Mouse (Mus musculus) midbrain, postnatal 0 days (tissue): ENCODE data around the gene Mapkap1. TPM values are rescaled to one million over a fixed set of nuclear protein-coding genes. Genes with fewer than 3 reads are reported as not detected.

Experiments
- ATAC-seq: fragments of 200-750 bp; cut with Nextera tagmentation; 2 replicates; pipeline ENCODE4 v1.8.0; 2017; ENCODE audit warnings: moderate number of reproducible peaks, mild to moderate bottlenecking, moderate TSS enrichment, moderate library complexity; ENCODE audit not compliant: low FRiP score
- DNase-seq: peaks from one replicate; pipeline ENCODE4 v3.0.0-alpha.2; 2015; ENCODE audit warnings: low spot score
- H3K27ac ChIP-seq: fragments of 300-500 bp; sonication (generic); 2 replicates; pipeline ENCODE4 v1.5.1; 2014; ENCODE audit warnings: low read depth, mild to moderate bottlenecking, low read length, mixed read lengths
- H3K27me3 ChIP-seq: fragments of 300-500 bp; sonication (generic); 2 replicates; pipeline ENCODE4 v1.6.1; 2014; ENCODE audit warnings: low read length, control low read depth, mixed read lengths; ENCODE audit not compliant: insufficient read depth
- H3K36me3 ChIP-seq: fragments of 300-500 bp; sonication (generic); 2 replicates; pipeline ENCODE4 v1.6.1; 2014; ENCODE audit warnings: low read length, control low read depth, mixed read lengths; ENCODE audit not compliant: insufficient read depth
- H3K4me1 ChIP-seq: fragments of 300-500 bp; sonication (generic); 2 replicates; pipeline ENCODE4 v1.6.1; 2014; ENCODE audit warnings: mild to moderate bottlenecking, control low read depth, antibody characterized with exemption, low read length, mixed read lengths; ENCODE audit not compliant: insufficient read depth
- H3K4me2 ChIP-seq: fragments of 300-500 bp; sonication (generic); 2 replicates; pipeline ENCODE4 v1.6.1; 2014; ENCODE audit warnings: low read depth, mild to moderate bottlenecking, low read length, mixed read lengths; ENCODE audit not compliant: poor library complexity, severe bottlenecking
- H3K4me3 ChIP-seq: fragments of 300-500 bp; sonication (generic); 2 replicates; pipeline ENCODE4 v1.5.1; 2014; ENCODE audit warnings: low read depth, mild to moderate bottlenecking, low read length, moderate library complexity
- H3K9ac ChIP-seq: fragments of 300-500 bp; sonication (generic); replicated peaks from 2 replicates; pipeline ENCODE4 v1.6.1; 2014; ENCODE audit warnings: mild to moderate bottlenecking, low read length, moderate library complexity, mixed read lengths; ENCODE audit not compliant: poor library complexity, severe bottlenecking
- H3K9me3 ChIP-seq: fragments of 300-500 bp; sonication (generic); 2 replicates; pipeline ENCODE4 v1.6.1; 2016; ENCODE audit warnings: low read length, control low read depth
- CTCF ChIP-seq: IDR thresholded peaks from 2 replicates; pipeline ENCODE4 v1.5.1; 2016; ENCODE audit warnings: antibody characterized with exemption, mild to moderate bottlenecking
- WGBS: fragments of 180-500 bp; shearing (Covaris S2); extraction: QIAGEN DNeasy Blood & Tissue Kit; methylation state at CpG from one replicate; pipeline ENCODE4 v1.1.7; 2014; 5-methylcytosine and 5-hydroxymethylcytosine counted together
- polyA plus RNA-seq: library from polyadenylated mRNA; unstranded; fragments of >200 nt; fragmentation: Nextera tagmentation; extraction: Ambion mirVana; gene quantifications from 2 replicates; pipeline ENCODE4 v1.2.1, GENCODE M21; 2015
- total RNA-seq: library from RNA; depleted of rRNA; stranded (reverse); fragments of >200 nt; gene quantifications from 2 replicates; pipeline ENCODE4 v1.2.3, GENCODE M21; 2014

Mapkap1 gene
- total and polyA plus RNA-seq, 2 experiments from 2014 or later, result 83.0 to 101 TPM

DNA sequence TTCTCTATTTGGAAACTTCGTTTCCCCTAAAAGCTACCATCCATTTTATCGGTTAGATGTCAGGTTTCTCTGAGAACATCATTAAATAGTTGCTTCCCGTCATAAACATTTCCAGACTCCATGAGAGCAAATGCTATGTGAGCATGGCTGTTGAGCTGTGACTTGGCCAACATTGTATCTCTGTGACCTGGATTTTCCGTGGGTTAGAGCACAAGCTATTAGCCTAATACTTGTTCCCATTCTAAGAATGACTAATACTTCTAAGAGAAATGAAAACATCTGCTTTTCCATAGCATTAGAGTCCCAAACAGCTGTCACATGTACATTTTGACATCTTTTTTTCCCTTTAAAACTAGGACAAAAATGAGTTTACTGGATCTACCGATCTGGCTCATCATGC lies 142.4 kb downstream of the Mapkap1 start:
- Histone ChIP-seq H3K36me3 (no peaks in the 10 kb centered on the region), H3K27ac (no peak overlapping the region), H3K4me2 (no peak overlapping the region), H3K9me3 (no peaks in the 10 kb centered on the region), H3K9ac (no peak overlapping the region), H3K4me3 (no peak overlapping the region), H3K27me3 (no peaks in the 10 kb centered on the region), H3K4me1 (no peaks in the 10 kb centered on the region; the same call in 1 of the 2 replicates)
- ATAC-seq, result no peak
- DNase-seq, result no peak
- no peak for TF ChIP-seq CTCF
- 83% methylated on average over 5 of the region's 5 CpGs for WGBS

DNA sequence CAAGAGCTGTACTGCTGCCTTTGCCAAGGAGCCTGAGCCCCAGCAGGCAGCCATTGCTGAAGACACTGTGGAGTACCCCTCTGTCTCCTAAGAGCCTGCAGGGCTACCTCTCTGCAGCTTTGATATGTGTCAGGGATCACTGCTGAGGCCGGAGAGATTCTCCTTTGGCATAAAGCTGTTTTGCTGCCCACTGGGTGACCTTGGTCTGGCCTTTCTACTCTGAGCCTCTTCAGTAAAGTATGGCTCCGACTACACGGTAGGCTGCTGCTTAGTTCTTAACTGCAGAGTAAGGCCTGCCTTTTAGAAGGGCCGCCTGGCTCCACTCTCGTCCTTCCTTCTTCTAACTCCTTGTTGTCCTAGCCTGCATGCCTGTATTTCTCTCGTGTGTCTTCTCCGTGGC lies 142.9 kb downstream of the Mapkap1 start:
- Histone ChIP-seq H3K9me3 (no peaks in the 10 kb centered on the region), H3K4me2 (no peak overlapping the region), H3K9ac (no peak overlapping the region), H3K27ac (no peak overlapping the region), H3K4me3 (no peak overlapping the region), H3K4me1 (no peaks in the 10 kb centered on the region; the same call in 1 of the 2 replicates), H3K36me3 (no peaks in the 10 kb centered on the region), H3K27me3 (no peaks in the 10 kb centered on the region)
- no peak for TF ChIP-seq CTCF
- DNase-seq, result no peak
- WGBS, result 58% methylated on average over 7 of the region's 7 CpGs
- no peak for ATAC-seq

DNA sequence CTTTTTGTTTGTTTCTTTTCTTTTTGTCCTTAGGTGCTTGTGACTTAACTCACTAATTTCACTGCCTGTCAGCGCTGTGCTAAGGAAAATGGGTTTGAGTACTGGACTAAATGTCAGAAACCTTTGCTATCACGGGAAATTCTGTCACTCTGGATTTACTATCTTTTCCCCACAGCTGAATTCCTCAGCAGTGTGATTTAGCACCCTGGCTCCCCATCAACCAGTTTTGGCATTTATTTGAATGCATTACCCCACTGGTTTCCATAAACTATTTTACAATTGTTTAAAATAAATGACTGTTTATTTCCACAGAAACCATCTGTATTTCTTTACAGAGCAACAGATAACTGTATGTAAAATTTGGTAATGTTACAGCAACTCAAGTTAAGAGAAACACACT lies 146.2 kb downstream of the Mapkap1 start:
- WGBS, result 70% methylated on average over 2 of the region's 2 CpGs
- DNase-seq (no peak), ATAC-seq (no peak)
- Histone ChIP-seq H3K27ac (no peak overlapping the region), H3K27me3 (no peaks in the 10 kb centered on the region), H3K36me3 (no peaks in the 10 kb centered on the region), H3K4me3 (no peak overlapping the region), H3K4me2 (no peak overlapping the region), H3K9ac (no peak overlapping the region), H3K4me1 (no peaks in the 10 kb centered on the region; the same call in 1 of the 2 replicates), H3K9me3 (no peaks in the 10 kb centered on the region)
- no peak for TF ChIP-seq CTCF

DNA sequence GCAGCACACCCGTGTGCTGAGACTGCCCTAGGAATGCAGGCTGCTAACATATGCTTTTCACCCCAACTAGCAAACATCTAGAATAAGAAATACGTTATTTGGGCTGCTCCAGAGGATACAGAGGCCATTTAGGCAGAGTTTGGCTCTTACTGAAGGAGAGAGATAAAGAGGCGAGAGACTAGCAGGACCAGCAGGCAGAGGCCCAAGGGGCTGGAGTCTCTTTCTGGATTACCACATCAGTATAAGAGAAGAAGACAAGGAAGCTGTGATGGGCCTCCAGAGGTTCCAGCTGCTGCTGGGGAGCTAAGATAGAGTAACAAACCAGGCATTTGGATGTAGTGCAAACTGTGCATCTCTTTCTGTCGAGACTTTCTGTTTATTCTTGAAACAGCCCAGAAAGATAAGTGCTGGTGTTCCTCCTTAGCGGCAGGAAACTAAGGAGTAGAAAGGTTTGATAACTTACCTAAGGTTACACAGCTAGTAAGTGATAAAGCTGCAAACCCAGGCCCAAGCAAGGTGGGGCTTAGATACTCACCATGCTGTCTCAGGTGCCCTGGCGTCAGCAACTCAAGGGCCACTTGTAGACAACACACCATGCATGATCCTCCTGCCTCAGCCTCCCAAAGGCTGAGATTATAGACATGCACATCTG lies 147.1 kb downstream of the Mapkap1 start:
- Histone ChIP-seq H3K4me2 (no peak overlapping the region), H3K27ac (no peak overlapping the region), H3K36me3 (no peaks in the 10 kb centered on the region), H3K27me3 (no peaks in the 10 kb centered on the region), H3K4me3 (no peak overlapping the region), H3K4me1 (no peaks in the 10 kb centered on the region; the same call in 1 of the 2 replicates), H3K9ac (no peak overlapping the region), H3K9me3 (no peaks in the 10 kb centered on the region)
- 83% methylated on average over 6 of the region's 6 CpGs for WGBS
- no peak for TF ChIP-seq CTCF
- no peak for ATAC-seq
- no peak for DNase-seq

GRCm38 (mm10) chr2:34560146-34560545 lies 153.6 kb downstream of the Mapkap1 start:
- TF ChIP-seq CTCF, result no peak
- 90% methylated on average over 5 of the region's 5 CpGs for WGBS
- no peak overlapping the region for H3K4me3 ChIP-seq
- no peak for ATAC-seq
- H3K4me1 ChIP-seq, result no peaks in the 10 kb centered on the region
- DNase-seq, result no peak
- H3K9ac ChIP-seq, result no peak overlapping the region
- no peak overlapping the region for H3K4me2 ChIP-seq
- no peak overlapping the region for H3K27ac ChIP-seq
- H3K9me3 ChIP-seq, result no peaks in the 10 kb centered on the region
- H3K36me3 ChIP-seq, result no peaks in the 10 kb centered on the region
- H3K27me3 ChIP-seq, result no peaks in the 10 kb centered on the region

DNA sequence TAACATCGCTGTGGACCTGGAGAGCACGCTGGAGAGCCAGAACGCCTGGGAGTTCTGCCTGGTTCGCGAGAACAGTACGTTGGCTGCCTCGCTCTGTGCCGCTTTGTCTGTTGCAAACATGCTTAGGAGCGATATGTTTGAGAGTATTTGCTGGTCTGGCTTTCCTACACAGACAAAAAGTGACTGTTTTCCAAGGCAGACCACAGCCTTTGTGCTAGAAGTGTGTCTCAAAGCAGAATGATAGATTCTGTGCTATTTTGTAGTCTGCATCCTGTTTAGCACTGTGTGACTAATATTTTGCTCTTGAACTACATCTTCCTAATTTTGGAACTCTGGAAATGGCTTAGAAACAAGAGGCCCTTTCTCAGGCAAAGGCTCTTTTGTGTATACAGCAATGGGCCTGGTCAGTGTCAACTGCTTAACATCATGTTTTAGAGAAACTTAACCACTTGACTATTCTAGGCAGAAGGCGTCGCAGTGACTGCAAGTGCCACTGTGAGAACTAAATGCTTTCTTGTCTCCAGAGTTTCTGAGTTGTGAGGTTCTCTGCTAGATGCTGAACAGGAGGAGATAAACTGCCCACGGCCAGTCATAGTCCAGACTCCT lies 156.6 kb downstream of the Mapkap1 start:
- no peak for DNase-seq
- TF ChIP-seq CTCF, result no peak

More for the DNA sequence above, 156.6 kb downstream of the Mapkap1 start:
- 63% methylated on average over 12 of the region's 12 CpGs for WGBS
- Histone ChIP-seq H3K9me3 (no peaks in the 10 kb centered on the region), H3K9ac (no peak overlapping the region), H3K4me3 (no peak overlapping the region), H3K4me2 (no peak overlapping the region), H3K27ac (no peak overlapping the region), H3K27me3 (no peaks in the 10 kb centered on the region), H3K36me3 (no peaks in the 10 kb centered on the region), H3K4me1 (no peaks in the 10 kb centered on the region)
- no peak for ATAC-seq
